Mouse (Mus musculus): Measurements from ENCODE around the gene Zmym6.

- TF ChIP-seq EP300 (IDR thresholded peaks at IDR 0.05) (no peak), CTCF (IDR thresholded peaks at IDR 0.05) (no peak)
These were observed 17.9 kb downstream of the Zmym6 start for GRCm38 (mm10) chr4:127095090-127095489.
